Mouse (Mus musculus) stomach, embryonic 14.5 days (tissue): ENCODE data around the gene Arhgap29. TPM values are rescaled to one million over a fixed set of nuclear protein-coding genes. Genes with fewer than 3 reads are reported as not detected.
A peak's percentile ranks its signal among the peaks of the same experiment; 100 is the strongest.

Experiments used
- ATAC-seq: fragments of 200-750 bp; cut with Nextera tagmentation; 2 replicates; pipeline ENCODE4 v1.8.0; 2017; ENCODE audit warnings: low read depth, moderate TSS enrichment; ENCODE audit not compliant: insufficient number of reproducible peaks, insufficient read depth, low FRiP score
- H3K27ac ChIP-seq: fragments of 300-500 bp; sonication (generic); 2 replicates; pipeline ENCODE4 v1.5.1; 2014; ENCODE audit warnings: mild to moderate bottlenecking, low read length, moderate library complexity, mixed read lengths
- H3K27me3 ChIP-seq: fragments of 300-500 bp; sonication (generic); 2 replicates; pipeline ENCODE4 v1.6.1; 2014; ENCODE audit warnings: low read length, control low read depth, mixed read lengths; ENCODE audit not compliant: control insufficient read depth, insufficient read depth
- H3K36me3 ChIP-seq: fragments of 300-500 bp; sonication (generic); 2 replicates; pipeline ENCODE4 v1.6.1; 2014; ENCODE audit warnings: mild to moderate bottlenecking, control low read depth, low read length, moderate library complexity, mixed read lengths; ENCODE audit not compliant: control insufficient read depth, insufficient read depth
- H3K4me1 ChIP-seq: fragments of 300-500 bp; sonication (generic); 2 replicates; pipeline ENCODE4 v1.6.1; 2014; ENCODE audit warnings: low read length, control low read depth, mixed read lengths; ENCODE audit not compliant: control insufficient read depth, insufficient read depth
- H3K4me2 ChIP-seq: fragments of 300-500 bp; sonication (generic); replicated peaks from 2 replicates; pipeline ENCODE4 v1.6.1; 2014; ENCODE audit warnings: low read depth, low read length, control low read depth
- H3K4me3 ChIP-seq: fragments of 300-500 bp; sonication (generic); 2 replicates; pipeline ENCODE4 v1.5.1; 2014; ENCODE audit warnings: low read depth, low read length, control low read depth
- H3K9ac ChIP-seq: fragments of 300-500 bp; sonication (generic); replicated peaks from 2 replicates; pipeline ENCODE4 v1.6.1; 2014; ENCODE audit warnings: low read depth, mild to moderate bottlenecking, control low read depth, low read length, moderate library complexity, mixed read lengths
- H3K9me3 ChIP-seq: fragments of 300-500 bp; sonication (generic); 2 replicates; pipeline ENCODE4 v1.6.1; 2016; ENCODE audit warnings: low read depth, low read length, control low read depth; ENCODE audit not compliant: control insufficient read depth
- WGBS: fragments of 180-500 bp; shearing (Covaris S2); extraction: QIAGEN DNeasy Blood & Tissue Kit; methylation state at CpG from one replicate; pipeline ENCODE4 v1.1.7; 2014; 5-methylcytosine and 5-hydroxymethylcytosine counted together
- polyA plus RNA-seq: library from polyadenylated mRNA; unstranded; fragments of >200 nt; fragmentation: Nextera tagmentation; extraction: Ambion mirVana; gene quantifications from 2 replicates; pipeline ENCODE4 v1.2.1, GENCODE M21; 2014

Arhgap29 gene
- polyA plus RNA-seq, 1 experiment from 2014 or later = 59.9 TPM

DNA sequence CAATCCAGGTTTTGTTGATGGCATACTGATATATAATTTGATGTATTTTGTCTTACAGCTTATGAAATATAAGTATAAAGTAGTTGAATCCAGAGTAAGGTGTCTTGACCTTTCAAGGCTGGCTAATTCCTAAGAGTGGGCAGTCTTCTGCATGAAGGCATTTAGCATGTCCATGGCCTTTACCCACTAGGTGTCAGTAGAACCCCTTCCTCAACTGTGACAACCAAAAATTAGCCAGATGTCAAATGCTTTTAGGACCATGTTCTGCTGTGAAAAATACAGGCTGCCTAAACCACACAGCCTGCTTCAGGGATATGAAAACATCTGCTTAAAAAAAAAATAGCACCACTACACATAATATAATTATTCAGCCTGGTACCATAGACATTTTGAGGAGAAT is 11.8 kb downstream of the Arhgap29 start:
- no peak overlapping the region for H3K9ac ChIP-seq
- no peak overlapping the region for H3K4me2 ChIP-seq
- H3K9me3 ChIP-seq = no peaks in the 10 kb centered on the region
- no peak for ATAC-seq
- H3K27me3 ChIP-seq = no peaks in the 10 kb centered on the region
- no peak overlapping the region for H3K27ac ChIP-seq
- no peak overlapping the region for H3K4me3 ChIP-seq
- H3K36me3 ChIP-seq = no peaks in the 10 kb centered on the region
- H3K4me1 ChIP-seq = 0 out of 2 replicates have a peak, but pooled peaks cover 3% of the 10 kb centered on the region

DNA sequence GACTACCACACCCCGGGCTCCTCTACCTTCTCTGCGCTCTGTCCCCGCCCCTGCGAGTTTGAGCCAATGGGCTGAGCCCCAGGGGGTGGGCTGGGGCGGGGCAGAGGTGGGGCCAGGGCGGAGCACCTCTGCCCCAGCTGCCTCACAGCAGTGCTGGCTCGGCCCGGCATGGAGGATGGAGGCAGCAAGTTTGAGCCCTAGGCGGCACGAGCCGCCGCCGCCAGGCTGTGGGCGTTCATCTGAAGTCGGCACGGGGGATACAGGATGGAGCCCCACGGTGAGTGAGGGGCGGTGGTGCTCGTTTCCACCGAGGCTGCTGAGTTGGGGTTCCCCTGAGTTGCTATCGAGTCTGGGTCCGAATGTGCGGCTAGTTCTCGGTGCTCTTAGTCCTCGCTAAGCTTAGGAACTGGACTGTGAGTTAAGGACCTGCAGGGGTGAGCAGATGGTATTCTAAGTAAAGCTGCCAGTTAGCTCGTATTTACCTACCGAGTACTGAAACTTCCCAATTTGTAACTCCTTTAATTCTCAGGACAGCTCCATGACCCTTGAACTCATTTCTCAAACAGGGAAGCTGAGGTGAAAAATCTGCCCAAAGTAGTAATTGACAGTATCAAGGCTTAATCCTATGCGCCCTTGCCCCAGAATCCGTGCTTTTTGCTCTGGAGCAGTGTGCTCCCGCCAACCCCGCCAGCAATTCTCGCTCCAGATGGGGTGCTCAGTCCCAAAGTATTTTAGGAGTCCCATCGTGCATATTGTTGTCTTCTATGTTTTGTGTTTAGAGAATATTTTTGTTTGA is 15.5 kb downstream of the Arhgap29 start:
- WGBS = under 1% methylated on average over 33 of the region's 33 CpGs
- Histone ChIP-seq H3K9ac (peak overlapping the region; percentile 37), H3K27me3 (no peaks in the 10 kb centered on the region), H3K9me3 (no peaks in the 10 kb centered on the region), H3K4me1 (0 out of 2 replicates have a peak, but pooled peaks cover 3% of the 10 kb centered on the region), H3K4me3 (peak overlapping the region; percentile 65), H3K36me3 (no peaks in the 10 kb centered on the region), H3K27ac (no peak overlapping the region; the same call in 1 of the 2 replicates), H3K4me2 (peak overlapping the region; percentile 75)
- peak; percentile 100 for ATAC-seq

DNA sequence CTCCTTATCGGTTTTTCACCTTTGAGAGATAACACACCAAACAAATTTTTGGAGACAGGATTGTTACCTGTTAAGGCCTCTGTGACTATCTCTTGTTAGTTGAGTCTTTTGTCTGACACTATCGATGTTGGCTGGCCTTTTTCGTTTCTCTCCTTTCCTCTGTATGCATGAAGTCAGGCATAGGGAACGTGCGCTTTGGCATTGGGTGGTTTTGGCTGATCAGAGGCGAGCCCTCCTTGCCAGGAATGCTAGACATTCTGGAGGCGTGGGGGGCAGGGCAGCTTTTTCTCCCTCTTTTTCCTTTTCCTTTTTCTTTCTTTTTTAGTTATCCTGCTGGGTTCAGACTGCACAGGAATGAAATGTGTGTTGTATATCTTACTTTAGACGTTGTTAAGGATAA is 16.3 kb downstream of the Arhgap29 start:
- WGBS = 7% methylated on average over 8 of the region's 8 CpGs
- Histone ChIP-seq H3K27ac (no peak overlapping the region), H3K36me3 (no peaks in the 10 kb centered on the region), H3K9me3 (no peaks in the 10 kb centered on the region), H3K4me1 (0 out of 2 replicates have a peak, but pooled peaks cover 3% of the 10 kb centered on the region), H3K27me3 (no peaks in the 10 kb centered on the region), H3K9ac (peak overlapping the region; percentile 37; the same call in 1 of the 2 replicates), H3K4me2 (peak overlapping the region; percentile 75), H3K4me3 (peak overlapping the region; percentile 65)
- ATAC-seq = no peak

DNA sequence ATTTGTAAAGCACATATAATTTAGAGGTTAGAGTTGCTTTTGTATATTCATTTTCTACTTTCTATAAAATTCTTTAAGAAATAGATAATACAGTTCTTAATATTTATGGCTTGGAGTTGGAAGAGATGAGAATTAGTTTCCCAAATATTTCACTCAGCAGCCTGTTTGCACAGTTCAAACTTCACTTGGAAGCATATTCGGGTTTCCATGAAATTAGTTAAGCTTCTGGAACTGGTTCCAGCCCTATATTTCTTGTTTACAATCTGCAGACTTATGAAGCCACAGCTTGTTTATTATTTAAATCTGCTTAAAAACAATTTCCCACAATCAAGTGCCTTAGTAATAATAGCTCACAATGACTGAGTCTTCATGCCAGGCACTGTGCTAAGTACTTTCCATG is 17.1 kb downstream of the Arhgap29 start:
- Histone ChIP-seq H3K4me1 (0 out of 2 replicates have a peak, but pooled peaks cover 3% of the 10 kb centered on the region), H3K4me2 (peak overlapping the region; percentile 75), H3K27me3 (no peaks in the 10 kb centered on the region), H3K4me3 (peak overlapping the region; percentile 65), H3K9me3 (no peaks in the 10 kb centered on the region), H3K36me3 (no peaks in the 10 kb centered on the region), H3K9ac (0 out of 2 replicates have a peak overlapping the region, but pooled peaks have one; percentile 37), H3K27ac (no peak overlapping the region)
- ATAC-seq = no peak
- 42% methylated on average over 1 of the region's 1 CpGs for WGBS

DNA sequence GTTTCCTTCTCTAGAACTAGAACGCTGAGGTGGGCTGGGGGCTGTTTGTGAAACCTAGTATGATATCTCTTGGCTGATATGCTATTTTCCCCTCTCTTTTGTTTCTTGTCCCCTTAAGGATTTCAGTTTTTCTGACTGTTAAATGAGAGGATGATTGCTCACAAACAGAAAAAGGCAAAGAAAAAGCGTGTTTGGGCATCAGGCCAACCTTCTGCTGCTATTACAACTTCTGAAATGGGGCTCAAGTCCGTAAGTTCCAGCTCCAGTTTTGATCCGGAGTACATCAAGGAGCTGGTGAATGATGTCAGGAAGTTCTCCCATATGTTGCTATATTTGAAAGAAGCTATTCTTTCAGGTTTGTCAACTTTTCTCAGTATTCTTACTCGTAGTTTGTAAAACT is 21.4 kb downstream of the Arhgap29 start:
- H3K4me2 ChIP-seq = no peak overlapping the region
- H3K9me3 ChIP-seq = no peaks in the 10 kb centered on the region
- no peak overlapping the region for H3K9ac ChIP-seq
- H3K27ac ChIP-seq = no peak overlapping the region
- 44% methylated on average over 5 of the region's 5 CpGs for WGBS
- no peaks in the 10 kb centered on the region for H3K36me3 ChIP-seq
- H3K27me3 ChIP-seq = no peaks in the 10 kb centered on the region
- H3K4me1 ChIP-seq = no peaks in the 10 kb centered on the region
- H3K4me3 ChIP-seq = no peak overlapping the region
- ATAC-seq = no peak

DNA sequence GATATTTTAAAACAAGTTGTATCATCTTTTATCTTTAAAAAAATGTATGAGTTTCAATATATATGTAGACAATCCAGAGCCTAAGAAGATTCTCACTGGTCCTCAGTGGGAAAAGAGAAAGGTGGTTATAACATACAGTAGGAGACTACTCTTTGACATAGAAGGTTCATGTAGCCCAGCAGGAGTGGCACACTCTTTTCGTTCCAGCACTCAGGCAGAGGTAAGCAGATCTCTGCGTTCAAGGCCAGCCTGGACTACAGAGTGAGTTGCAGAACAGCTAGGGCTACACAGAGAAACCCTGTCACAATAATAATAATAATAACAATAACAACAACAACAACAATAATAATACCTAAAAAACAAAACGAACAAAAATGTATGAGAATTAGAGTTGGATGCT is 23.0 kb downstream of the Arhgap29 start:
- H3K36me3 ChIP-seq = no peaks in the 10 kb centered on the region

DNA sequence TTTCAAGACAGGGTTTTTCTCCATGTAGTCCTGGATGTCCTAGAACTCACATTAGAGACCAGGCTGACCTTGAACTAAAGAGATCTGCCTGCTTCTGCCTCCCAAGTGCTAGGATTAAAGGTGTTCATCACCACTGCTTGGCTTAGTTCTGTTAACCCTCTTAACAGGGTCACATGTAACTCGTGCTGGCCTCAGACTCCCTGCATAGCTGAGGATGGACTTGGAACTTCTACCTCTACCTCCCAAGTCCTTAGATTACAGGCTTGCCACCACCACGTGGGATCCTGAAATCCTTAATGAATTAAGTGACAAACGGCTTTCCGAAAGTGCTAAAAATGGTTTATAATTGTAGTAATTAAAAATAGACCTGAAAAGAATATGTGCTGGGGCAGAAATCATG is 29.0 kb downstream of the Arhgap29 start:
- WGBS = 80% methylated on average over 4 of the region's 4 CpGs
- no peak for ATAC-seq

More for the DNA sequence above, 23.0 kb downstream of the Arhgap29 start:
- no peak overlapping the region for H3K9ac ChIP-seq
- H3K4me1 ChIP-seq = no peaks in the 10 kb centered on the region
- no peak overlapping the region for H3K27ac ChIP-seq
- WGBS = 89% methylated on average over 3 of the region's 3 CpGs
- no peak overlapping the region for H3K4me2 ChIP-seq
- H3K4me3 ChIP-seq = no peak overlapping the region
- no peak for ATAC-seq
- no peaks in the 10 kb centered on the region for H3K27me3 ChIP-seq
- H3K9me3 ChIP-seq = no peaks in the 10 kb centered on the region

DNA sequence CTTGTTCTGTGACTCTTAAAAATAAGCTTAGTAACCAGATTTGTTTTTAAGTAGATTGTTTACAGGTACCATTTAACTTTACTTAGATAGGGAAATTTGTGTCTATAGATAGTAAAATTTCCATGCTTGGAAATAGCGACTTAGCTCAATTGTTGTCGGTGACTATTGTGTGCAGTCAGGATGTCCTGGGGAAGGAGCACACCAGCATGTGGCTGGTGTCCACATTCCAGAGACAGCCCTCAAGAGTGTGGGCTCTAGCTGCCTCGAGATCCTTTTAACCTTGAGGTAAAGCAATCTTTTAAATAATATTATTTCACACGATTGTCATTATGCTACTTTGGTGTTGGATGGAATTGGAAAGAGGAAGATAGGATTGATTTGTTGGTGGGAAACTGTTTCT is 30.1 kb downstream of the Arhgap29 start:
- no peak overlapping the region for H3K4me2 ChIP-seq
- 69% methylated on average over 4 of the region's 4 CpGs for WGBS

More for the DNA sequence above, 29.0 kb downstream of the Arhgap29 start:
- Histone ChIP-seq H3K27ac (no peak overlapping the region), H3K4me2 (no peak overlapping the region), H3K4me3 (no peak overlapping the region), H3K9me3 (no peaks in the 10 kb centered on the region), H3K27me3 (no peaks in the 10 kb centered on the region), H3K36me3 (peaks cover 3% of the 10 kb centered on the region; the same call in 1 of the 2 replicates), H3K9ac (no peak overlapping the region), H3K4me1 (no peaks in the 10 kb centered on the region)

More for the DNA sequence above, 30.1 kb downstream of the Arhgap29 start:
- no peak overlapping the region for H3K27ac ChIP-seq
- peaks cover 3% of the 10 kb centered on the region; the same call in 1 of the 2 replicates for H3K36me3 ChIP-seq
- no peak for ATAC-seq
- no peaks in the 10 kb centered on the region for H3K9me3 ChIP-seq
- no peaks in the 10 kb centered on the region for H3K27me3 ChIP-seq
- H3K4me3 ChIP-seq = no peak overlapping the region
- H3K9ac ChIP-seq = no peak overlapping the region
- H3K4me1 ChIP-seq = no peaks in the 10 kb centered on the region
